Mouse (Mus musculus) embryo, embryonic 10 days (tissue): Measurements from ENCODE around the gene Slc6a11.

ENCODE experiments used
- DNase-seq: peaks from one replicate; pipeline ENCODE4 v3.0.0-alpha.2; 2015; ENCODE audit warnings: low spot score

Slc6a11 gene

DNA sequence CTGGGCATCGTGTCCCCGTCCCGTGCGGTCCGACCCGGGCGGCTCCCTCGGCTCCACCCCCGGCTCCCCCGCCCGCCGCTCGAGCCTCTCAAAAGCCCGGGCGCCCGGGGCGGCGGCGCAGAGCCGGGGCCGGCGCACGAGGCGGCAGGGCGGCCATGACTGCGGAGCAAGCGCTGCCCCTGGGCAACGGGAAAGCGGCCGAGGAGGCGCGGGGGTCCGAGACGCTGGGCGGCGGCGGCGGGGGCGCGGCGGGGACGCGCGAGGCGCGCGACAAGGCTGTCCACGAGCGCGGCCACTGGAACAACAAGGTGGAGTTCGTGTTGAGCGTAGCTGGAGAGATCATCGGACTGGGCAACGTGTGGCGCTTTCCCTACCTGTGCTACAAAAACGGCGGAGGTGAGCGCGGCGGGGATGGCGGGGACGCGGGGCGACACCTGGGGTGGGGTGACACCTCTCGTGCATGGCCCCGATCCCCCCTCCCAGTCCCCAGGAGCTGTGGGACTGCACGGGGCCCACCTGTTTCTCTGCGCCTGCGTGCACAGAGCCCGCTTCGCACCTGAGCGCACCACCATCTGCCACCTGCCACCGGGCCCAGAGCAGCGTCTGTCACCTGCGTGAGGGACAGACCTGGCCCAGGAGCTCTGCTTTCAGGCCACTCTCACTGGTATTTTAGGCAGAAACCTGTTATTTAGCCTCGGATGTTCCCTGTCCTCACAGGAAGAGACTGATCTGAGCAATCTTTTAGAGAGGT, at the start of gene Slc6a11:
TSS of gene Slc6a11 (plus strand) at position 120 of the 751 bp plus-strand sequence.
- DNase-seq: peak; percentile 12

DNA sequence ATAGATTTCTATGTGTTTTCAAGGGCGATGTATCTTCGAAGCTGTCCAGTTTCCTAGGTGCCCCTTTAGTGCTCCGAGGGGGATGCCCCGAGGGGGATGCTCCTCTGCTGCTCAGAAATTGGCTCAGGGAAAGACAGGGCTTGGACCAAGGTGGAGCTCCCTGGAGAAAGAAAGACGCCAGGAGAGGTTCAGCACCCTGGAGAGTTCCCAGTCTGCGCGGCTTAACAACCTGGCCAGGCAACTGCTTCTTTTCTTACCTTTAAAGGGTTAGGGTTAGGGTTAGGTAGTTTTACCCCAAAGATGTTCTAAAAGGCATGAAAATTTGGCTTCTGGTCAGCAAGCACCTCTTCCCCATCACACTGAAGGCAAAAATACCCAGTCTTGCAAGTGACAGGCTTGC, 43.9 kb upstream of the Slc6a11 start:
- DNase-seq: peak; percentile 62

DNA sequence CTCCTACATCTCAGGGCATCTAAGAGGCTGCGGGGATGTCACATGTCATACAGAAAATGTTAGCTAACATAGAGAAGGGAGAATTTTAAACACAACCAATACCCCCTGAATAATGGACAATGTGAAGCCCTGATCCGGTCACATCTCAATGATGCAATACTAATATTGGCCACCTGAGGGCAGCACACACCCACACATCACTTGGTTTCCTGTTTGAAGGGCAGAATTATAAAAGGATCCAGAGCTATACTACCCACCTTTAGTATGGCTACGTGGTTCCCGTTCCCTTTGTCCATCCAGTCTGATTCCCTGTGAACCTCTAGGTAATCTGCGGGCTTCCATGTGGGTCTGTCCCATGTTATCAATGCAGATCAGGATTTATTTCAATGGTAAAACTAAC, 41.4 kb upstream of the Slc6a11 start:
- peak; percentile 83 for DNase-seq

DNA sequence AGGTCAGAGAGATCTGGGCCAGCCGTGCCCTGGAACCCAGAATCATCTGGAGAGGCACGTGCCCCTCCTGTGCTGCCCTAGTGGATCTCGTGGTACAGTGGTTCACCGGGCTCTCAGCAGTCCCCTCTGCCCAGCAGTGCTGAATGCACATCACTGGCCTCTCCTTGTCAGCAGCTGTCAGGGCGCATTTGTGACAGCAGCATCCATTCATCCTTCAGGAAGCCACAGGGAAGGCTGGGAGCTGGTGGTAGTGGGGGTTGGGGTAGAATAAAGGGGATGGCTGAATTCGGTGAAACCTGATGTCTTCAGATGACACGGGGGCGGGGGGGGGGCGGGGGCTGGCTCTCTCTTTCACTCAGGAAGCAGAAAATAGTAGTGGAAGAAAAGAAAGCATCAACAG, 38.8 kb upstream of the Slc6a11 start:
- DNase-seq: no peak

DNA sequence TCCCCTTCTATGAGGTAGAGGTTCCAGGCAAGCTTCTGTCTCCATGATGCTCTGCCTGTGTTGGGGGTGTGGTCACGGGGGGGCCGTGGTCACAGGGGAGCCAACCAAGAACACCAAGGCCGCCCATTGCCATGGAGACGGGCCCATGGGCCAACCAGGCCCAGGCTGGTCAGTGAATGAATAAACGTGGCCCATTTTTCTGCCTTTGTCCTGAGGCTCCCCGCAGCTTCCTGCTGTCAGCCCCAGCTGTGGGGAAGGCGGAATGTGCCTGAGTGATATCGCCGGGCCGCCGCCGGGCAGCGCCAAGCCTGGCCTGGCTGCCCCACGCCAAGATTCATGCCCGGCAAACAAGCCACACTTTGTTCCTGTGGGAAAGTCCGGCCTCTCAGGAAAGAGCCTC, 36.8 kb upstream of the Slc6a11 start:
- DNase-seq: peak; percentile 33

DNA sequence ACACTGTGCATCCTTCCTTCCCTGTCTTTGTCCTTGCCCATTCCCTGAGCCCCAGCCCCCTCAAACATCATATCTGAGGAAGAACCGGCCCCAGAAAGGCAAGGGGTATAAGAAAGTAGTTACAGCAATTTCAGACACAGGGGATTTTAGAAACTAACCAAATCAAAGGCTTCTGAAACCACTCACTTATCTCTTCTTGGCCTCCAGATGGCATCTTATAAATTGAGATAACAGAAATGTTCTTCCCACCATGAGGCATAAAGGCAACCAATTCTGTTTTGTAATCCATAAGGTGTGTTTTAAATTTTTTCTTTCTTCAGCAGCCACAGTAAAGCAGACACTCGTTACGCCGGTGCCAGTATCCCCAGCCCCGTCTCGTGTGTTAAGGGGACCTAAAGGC, 34.5 kb upstream of the Slc6a11 start:
- DNase-seq: no peak

DNA sequence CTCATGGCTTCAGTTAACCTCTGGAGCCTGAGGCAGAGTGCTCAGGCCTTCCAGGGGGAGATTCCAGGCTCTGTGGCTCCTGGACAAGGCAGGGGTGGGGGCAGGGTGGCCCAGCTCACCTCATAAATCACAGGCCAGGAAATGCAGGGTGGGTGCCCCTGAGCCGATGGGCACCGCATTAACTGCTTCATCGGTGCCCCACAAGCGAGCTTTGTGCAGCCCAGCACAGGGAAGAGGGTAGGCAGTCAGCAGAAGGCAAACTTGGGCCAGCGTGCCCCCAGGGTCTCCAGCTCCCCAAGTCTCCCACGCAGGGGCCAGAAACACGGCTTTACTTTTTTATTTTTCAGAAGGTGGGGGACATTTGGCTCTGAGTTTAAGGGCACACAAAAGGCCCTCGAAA, 29.1 kb upstream of the Slc6a11 start:
- no peak for DNase-seq

DNA sequence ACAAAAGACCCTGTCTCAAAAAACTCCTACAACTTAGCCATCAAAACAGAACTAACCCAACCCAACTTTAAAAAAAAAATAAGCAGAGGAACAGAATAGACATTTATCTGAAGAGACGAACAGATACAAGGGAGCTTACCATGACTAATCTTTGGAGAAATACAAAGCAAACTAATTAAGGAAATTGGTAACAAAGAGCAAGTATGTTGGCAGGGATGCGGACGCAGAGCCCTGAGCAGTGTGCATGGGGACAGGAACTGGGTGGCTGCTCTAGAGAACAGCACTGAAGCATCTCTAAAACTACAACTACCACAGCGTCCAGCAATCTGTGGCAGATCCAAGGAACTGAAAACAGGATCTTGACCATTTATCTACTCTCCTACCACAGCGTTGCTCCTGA, 11.5 kb upstream of the Slc6a11 start:
- no peak for DNase-seq

DNA sequence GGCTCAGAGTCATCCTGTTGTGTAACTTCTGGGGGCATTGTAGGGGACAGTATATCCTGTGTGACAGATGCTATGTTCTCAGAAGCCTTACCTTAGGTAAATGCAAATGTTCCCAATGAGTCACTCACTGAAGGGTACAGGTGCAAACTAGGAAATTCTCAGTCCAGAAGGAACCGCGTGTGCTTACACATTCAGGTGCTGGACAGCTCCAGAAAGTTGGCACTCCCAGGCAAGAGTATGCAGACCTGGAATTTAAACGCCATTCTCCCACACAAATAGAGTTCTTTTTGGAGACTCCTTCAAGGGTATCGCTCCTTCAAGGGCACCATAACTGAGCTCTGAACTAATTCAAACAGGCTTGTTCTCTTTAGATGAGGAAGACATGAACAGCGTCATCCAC, 5.5 kb upstream of the Slc6a11 start:
- DNase-seq: peak; percentile 21

DNA sequence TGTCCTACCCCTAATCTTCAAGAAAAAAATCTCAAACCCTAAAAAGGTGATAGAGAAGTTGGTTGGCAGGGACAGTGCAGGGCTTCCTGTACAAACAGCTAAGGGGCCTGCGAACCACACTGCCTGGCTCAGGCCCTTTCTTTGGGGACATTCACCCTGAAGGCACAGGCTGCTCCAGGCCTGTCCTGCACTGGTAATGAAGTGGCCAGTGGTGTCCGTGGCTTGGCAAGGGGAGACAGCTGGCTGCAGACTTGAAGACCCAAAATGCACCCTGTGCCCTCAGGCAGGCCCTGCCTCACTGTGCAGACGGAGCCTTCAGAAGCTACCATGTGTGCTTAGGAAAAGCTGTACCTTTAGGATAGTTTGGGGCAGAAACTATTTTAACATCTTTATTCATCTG, 1.4 kb downstream of the Slc6a11 start:
- DNase-seq: no peak

DNA sequence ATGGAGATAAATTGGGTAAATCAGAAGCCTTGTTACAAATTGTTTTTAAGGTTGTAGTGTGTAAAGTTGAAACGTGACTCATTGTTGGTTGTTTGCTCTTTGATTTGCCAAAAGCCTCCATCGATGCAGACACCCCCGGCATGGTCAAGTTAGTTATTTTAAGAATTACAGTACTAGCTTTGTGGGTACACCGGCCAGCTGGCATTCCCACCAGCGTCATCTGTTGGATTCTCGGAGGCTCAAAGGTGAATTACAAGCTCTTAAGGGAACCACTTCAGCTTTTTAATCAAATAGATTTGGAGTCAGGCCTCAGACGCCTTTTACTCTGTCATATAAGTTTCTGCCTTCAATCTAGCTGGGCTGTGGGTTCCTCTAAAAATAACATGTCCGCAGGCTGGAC, 1.9 kb downstream of the Slc6a11 start:
- no peak for DNase-seq

DNA sequence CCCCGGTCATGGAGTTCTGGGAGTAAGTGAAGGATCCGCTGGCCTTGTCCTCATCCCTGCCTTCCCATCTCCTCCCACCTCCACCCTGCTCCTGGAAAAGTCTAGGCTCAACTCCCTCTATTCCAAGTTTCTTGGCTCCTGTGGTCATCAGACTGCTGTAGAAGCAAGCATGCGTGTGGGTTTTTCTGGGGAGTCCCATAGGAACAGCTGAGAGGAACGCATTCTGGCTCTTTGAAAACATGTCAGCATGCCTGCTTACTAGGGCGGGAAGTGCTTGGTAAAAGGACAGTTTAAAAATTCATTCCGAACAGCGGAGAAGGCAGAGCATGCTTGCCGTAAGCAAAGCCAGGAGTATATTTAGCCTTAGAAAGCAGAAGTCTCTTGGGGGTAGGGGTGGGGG, 7.9 kb downstream of the Slc6a11 start:
- no peak for DNase-seq

DNA sequence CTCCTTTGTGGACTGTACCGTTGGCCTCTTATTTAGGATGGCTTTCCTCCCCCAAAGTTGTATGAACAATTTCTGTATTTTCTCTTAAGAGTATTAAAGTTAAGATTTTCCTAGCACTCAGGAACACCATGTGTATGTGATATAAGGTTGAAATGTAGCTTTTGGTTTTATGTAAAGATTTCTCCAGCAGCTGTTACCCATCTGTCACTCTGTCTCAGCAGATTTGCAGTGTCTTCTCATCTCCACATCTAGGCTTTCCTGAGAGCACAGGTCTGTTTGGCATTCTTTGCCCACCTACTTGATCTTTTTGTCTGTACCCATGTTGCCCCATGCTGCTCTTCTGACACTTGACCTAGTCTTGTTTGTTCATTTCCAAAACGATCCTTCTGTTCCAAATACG, 10.4 kb downstream of the Slc6a11 start:
- no peak for DNase-seq

DNA sequence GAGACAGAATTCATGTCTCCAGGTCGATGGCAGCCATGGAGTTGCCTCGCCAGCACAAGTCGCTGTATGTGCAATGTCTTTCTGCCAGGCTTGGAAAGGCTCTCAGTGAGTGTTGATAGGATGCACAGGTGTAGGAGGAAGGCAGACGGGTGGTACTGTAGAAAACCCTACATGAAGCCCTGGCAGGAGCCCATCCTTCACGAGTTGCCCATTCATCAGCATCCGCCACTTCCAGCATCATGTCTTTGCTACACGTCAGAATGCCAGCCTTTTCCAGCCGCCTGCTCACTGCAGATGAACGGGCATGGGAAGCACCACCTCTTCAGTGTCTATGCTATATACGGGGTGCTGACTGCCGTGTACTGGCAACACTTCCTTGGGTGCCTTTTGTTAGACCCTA, 11.4 kb downstream of the Slc6a11 start:
- DNase-seq: no peak

DNA sequence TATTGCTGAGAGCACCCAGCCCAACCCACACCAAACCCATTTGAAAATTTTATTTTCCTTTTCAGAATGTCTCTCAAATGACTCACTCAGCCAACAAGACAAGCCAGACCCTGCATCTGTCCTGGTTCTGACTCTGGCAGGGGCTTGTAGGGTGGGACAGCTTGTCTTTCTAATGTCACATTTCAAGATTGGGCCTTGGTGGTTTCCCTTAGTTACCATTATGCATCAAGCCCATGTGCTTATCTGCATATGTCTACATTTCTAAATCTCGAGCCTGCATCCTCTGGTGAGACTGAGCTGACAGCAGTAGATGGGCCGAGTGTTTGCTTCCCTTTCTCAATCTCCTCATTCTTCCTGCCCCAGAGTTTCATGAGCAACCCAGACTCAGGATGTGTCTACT, 12.5 kb downstream of the Slc6a11 start:
- DNase-seq: no peak

DNA sequence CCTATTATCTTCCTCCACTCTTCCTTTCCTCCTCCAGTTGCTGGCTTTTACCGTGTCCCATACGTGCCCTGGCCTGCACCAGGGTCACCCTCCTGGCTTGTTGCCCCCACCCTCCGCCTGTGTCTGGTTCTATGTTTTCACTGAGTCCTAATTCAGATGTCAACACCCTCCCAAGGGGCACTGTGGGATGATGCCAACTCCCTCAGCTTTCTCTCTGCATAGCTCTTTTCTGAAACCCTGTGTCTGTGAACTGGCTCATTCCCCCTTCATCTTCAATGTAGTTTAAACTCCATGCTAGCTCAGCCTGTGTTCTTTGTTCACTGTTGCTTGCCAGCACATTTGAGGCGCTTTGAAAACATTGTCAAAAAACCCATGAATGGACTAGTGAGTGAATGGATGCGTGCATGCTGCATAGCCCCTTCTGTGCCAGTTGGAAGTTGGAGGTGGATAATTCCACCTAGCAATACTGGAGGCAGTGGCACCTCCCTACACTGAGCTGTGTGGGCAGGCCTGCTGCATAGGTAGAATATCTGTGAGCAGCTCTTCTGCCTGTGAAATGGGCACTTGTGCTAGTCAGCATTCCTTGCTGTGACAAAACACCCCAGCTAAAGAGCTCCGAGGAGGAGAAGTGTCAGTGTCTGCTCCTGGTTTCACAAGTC, 13.5 kb downstream of the Slc6a11 start:
- no peak for DNase-seq

DNA sequence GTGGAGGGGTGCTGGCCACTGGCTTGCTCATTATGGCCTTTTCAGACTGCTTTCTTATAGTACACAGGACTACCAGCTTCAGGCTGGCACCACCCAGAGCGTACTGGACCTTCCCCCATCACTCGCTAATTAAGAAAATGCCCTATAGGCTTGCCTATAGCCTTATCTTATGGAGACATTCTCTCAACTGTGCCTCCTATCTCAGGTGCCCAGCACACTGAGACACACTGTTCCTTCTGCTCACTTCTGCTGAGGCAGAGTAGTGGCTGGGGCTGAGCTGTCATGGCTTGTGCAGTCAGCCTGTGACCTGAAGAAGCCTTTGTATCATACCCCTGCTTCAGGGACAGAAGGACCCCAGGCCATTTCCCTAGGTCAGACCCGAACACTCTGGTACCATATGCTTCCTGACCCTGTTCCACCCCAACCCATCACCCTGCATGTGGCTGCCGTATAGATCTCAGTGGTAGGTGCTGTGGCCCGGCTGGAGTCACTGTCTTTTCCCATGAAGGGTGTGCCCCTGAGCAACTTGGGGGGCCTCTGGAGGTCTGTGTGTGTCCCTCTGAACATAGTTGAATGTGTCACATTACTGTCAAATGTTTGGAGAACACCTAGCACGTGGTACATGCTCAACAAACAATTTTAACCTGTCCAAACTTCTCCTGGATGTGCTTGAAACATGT, 14.7 kb downstream of the Slc6a11 start:
- no peak for DNase-seq

DNA sequence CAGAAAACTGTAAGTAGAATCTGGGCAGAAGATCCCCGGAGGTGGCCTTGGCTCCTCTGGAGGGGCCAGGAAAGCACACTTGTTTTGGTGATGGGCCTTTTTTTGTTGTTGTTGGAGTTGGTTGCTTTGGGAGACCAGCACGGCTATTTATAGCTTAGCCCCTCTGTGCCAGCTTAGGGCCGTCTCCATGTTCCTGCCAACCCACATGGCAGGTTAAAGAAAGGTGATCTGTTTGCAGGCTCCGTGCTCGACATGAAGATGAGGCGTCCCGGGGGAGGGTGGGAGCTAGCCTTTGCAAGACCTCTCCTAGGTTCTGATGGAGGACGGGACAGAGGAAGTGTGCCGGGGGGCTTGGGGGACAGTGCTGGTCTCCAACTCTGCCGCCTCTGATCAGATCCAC, 24.7 kb downstream of the Slc6a11 start:
- no peak for DNase-seq

DNA sequence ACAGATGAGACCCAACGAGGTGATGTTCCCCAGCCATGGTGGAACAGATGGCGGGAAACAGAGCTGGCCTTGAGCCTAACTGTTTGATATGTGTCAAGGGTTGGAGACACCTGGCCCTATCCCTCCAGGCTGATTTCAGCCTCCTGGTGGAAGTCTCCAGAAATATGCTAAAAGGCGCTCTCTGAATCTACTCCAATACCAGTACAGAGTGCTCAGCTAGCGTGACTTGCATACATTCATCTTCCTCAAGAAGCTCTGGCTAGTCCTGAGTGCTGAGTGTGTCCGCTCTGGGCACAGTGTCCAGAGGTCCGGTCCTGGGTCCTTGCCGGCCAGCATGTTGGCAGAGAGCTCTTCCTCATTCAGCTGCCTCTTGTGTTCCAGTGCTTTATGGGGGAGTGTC, 27.8 kb downstream of the Slc6a11 start:
- no peak for DNase-seq

DNA sequence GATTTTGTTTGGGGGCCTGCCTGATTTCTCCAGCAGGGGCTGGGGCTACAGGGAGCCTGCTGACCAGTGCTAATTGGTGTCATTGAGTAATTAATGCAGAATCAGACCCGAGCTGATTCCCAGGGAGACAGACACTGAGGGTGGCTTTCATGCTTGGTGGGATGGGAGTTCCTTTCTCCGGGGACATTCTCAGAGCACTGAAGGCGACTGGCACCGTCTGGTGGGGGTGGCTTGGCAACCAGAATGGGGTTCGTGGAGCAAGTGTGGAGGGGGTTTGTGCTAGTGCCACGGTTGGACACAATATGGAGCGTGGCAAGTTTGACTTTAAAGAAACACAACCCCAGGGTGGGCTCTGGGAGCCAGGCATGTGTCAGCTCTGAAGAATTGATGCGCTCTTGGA, 29.7 kb downstream of the Slc6a11 start:
- DNase-seq: no peak

DNA sequence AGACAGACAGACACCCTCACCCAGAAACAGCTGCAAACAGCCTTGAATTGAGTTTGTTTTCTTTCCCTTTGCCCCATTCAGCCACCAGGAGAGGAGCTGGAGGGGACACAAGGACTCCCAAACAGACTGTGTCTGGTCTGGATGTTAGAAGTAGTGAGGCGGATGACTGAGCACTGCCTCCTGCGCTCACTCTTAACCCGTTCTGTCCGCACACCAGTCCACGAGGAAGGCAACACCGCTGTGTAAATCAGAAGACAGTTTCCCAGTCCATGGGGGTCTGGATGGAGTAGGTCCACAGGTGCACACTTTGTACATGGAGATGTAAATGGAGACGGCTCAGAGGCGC, 43.0 kb downstream of the Slc6a11 start:
- peak; percentile 7 for DNase-seq

DNA sequence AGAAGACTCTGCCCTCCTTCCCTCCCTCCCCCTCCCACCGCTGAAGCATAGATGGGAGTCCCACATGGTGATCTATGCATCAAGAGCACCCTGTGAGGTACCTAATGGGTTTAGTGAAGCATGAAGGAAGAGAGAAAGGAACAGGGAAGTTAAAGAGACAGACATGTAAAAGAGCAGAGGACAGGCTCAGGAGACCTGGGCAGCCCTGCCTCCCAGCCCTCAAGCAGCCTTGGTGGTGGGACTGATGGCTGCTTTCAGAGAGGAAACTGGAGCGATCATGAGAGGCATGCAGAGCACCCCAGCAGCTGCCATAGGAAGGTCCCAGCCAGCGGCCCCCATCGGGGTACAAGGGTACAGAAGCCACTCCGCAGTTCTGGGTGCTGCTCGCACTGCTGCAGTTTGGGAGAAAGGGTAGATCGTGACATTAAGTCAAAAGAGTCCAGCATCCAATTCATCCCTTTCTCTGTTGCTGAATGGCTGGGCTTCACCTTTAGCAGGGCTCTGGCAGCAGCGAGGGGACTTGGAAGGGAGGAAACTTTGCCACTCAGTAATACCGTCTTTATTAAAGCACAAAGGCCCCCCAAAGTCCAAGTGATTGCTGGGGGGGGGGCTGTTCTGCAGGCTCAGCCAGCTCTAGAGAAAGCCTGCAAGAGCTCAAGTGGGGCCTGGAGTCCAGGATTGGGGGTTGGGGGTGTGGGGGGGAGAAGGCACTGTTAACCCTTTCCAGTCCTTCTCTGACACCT, 43.5 kb downstream of the Slc6a11 start:
- DNase-seq: no peak

DNA sequence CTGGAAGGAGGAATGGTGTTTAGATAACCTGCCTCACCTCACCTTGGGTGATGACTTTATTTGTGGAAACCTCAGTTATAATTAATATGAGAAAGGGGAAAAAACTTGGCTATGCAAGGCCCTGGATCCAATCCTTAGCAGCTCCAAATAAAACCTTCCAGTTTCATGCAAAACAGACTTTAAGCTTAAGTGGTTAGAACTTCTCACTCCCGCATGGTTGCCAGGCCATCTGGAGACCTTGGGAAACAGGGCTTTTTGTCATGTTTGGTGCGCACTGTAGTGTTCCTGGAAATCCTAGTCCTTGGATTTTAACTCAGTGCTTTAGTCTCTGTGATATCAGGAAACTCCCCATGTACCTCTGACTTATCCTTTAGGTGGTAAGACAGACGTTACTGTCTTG, 47.1 kb downstream of the Slc6a11 start:
- DNase-seq: no peak
